Comparison of ENCODE assay signal across 10 mouse cellular contexts in genomic region chr14:30584497-30585251, GRCm38 (mm10). TPM values are rescaled to one million over a fixed set of nuclear protein-coding genes. Genes with fewer than 3 reads are reported as not detected.
A peak's percentile ranks its signal among the peaks of the same experiment; 100 is the strongest.
DNase-seq lines count a peak whose midpoint lies in the region; ATAC-seq lines count a peak whose summit lies in the region.
"Had no signal": no experiment of that assay in that cellular context is flagged by ENCODE, and none has a peak within 500 bp of the region (broad histone marks: within the 10 kb centered on the region; RNA-seq: fewer than 3 reads in every experiment).

No protein-coding gene starts in this region.

- ATAC-seq in heart, embryonic 11.5 days (replicated peaks; ENCODE audit: insufficient number of reproducible peaks, low FRiP score, low TSS enrichment): no peak; the same call in 1 of the 2 replicates
- no peak for ATAC-seq in lung, embryonic 16.5 days (ENCODE audit: low read depth)
- 0 out of 2 replicates have a peak, but pooled peaks have one; percentile 14 for ATAC-seq in monocyte, adult 5-6 weeks (replicated peaks; ENCODE audit: insufficient number of reproducible peaks, low FRiP score, low TSS enrichment, poor library complexity, severe bottlenecking)

- no peak for DNase-seq in heart, adult 18-20 months
- DNase-seq in lung, postnatal 4 days: no peak
- peak; percentile 47 for DNase-seq in embryo, embryonic 10 days (ENCODE audit: low spot score)
- no peak for DNase-seq in left cerebral cortex, postnatal 36 days (ENCODE audit: low spot score in 2 of 2)
- DNase-seq in adrenal gland, adult 18-20 months (ENCODE audit: low spot score in 2 of 2): no peak
- DNase-seq: cerebellum, postnatal 25 days; gastrocnemius, postnatal 14 days had no signal

- whole genome bisulfite sequencing in heart, embryonic 11.5 days (ENCODE audit: insufficient replicate concordance): 22% methylated on average over 19 of the region's 19 CpGs
- 24% methylated on average over 19 of the region's 19 CpGs for WGBS in lung, embryonic 16.5 days

- no peaks in the 10 kb centered on the region for H3K9me3 ChIP-seq in heart, embryonic 11.5 days (replicated peaks; ENCODE audit: control insufficient read depth, low read length)
- no peaks in the 10 kb centered on the region for H3K9me3 ChIP-seq in lung, embryonic 16.5 days (ENCODE audit: control insufficient read depth, low read length)

- H3K9ac ChIP-seq in heart, embryonic 11.5 days (ENCODE audit: low read depth, low read length): peak overlapping the region; percentile 43; the same call in 1 of the 2 replicates
- H3K9ac ChIP-seq in lung, embryonic 16.5 days (ENCODE audit: low read length): peak overlapping the region; percentile 21; the same call in 1 of the 2 replicates

- H3K4me3 ChIP-seq in heart, embryonic 11.5 days (ENCODE audit: low read depth, low read length): no peak overlapping the region
- no peak overlapping the region for H3K4me3 ChIP-seq in lung, embryonic 16.5 days (ENCODE audit: low read length)

- peak overlapping the region; percentile 50 for H3K4me2 ChIP-seq in heart, embryonic 11.5 days
- H3K4me2 ChIP-seq in lung, embryonic 16.5 days (ENCODE audit: low read depth, low read length): no peak overlapping the region

- peaks cover 19% of the 10 kb centered on the region for H3K4me1 ChIP-seq in heart, embryonic 11.5 days (ENCODE audit: control insufficient read depth, insufficient read depth, low read length)
- peaks cover 15% of the 10 kb centered on the region for H3K4me1 ChIP-seq in lung, embryonic 16.5 days (replicated peaks; ENCODE audit: control insufficient read depth, insufficient read depth, low read length)

- H3K27me3 ChIP-seq in heart, embryonic 11.5 days (ENCODE audit: control insufficient read depth, insufficient read depth, low read length): no peaks in the 10 kb centered on the region
- H3K27me3 ChIP-seq in lung, embryonic 16.5 days (ENCODE audit: control insufficient read depth, insufficient read depth, low read depth, low read length): no peaks in the 10 kb centered on the region

- intact Hi-C loops in left cerebral cortex, postnatal 36 days (cut with DNase I): no loop called here

- peak overlapping the region; percentile 63 for H3K27ac ChIP-seq in heart, embryonic 11.5 days (ENCODE audit: low read depth, low read length)
- H3K27ac ChIP-seq in lung, embryonic 16.5 days (ENCODE audit: low read length): no peak overlapping the region

- no peaks in the 10 kb centered on the region for H3K36me3 ChIP-seq in heart, embryonic 11.5 days (ENCODE audit: control insufficient read depth, insufficient read depth, low read length)
- H3K36me3 ChIP-seq in lung, embryonic 16.5 days (ENCODE audit: control insufficient read depth, insufficient read depth, low read length): no peaks in the 10 kb centered on the region

RNA-seq across cellular contexts. Expression of gene Tkt, which starts 36.5 kb away (rescaled TPM):
- polyA plus RNA-seq in heart, embryonic 11.5 days (2014; fragmentation: Nextera tagmentation; extraction: Ambion mirVana): 38.6 and 54.6 TPM in 2 replicates
- 100 to 1,000 TPM in 1 of 2 experiments, 10 to 100 TPM in 1; 32.6 to 146 TPM for total RNA-seq in heart, adult 18-20 months (2021)
- 244 and 251 TPM in 2 replicates for polyA plus RNA-seq in lung, embryonic 16.5 days (2015; fragmentation: Nextera tagmentation; extraction: Ambion mirVana)
- total RNA-seq in monocyte, adult 5-6 weeks (2017): 278 to 467 TPM (median 383 TPM) in 3 replicates
- 100 to 1,000 TPM; 160 to 179 TPM for total RNA-seq in left cerebral cortex, postnatal 36 days (2021)
- 1,000 to 10,000 TPM; 1,314 to 2,885 TPM for total RNA-seq in adrenal gland, adult 18-20 months (2021)

RNA-seq across cellular contexts. Expression of gene Prkcd, which starts 41.3 kb away (rescaled TPM):
- polyA plus RNA-seq in heart, embryonic 11.5 days (2014; fragmentation: Nextera tagmentation; extraction: Ambion mirVana): 25.5 and 28.1 TPM in 2 replicates
- 10 to 100 TPM; 11.2 to 13.0 TPM for total RNA-seq in heart, adult 18-20 months (2021)
- polyA plus RNA-seq in lung, embryonic 16.5 days (2015; fragmentation: Nextera tagmentation; extraction: Ambion mirVana): 53.4 and 55.4 TPM in 2 replicates
- 610 to 725 TPM (median 637 TPM) in 3 replicates for total RNA-seq in monocyte, adult 5-6 weeks (2017)
- 10 to 100 TPM in 1 of 2 experiments, 1 to 10 TPM in 1; 9.8 to 15.4 TPM for total RNA-seq in left cerebral cortex, postnatal 36 days (2021)
- 100 to 1,000 TPM; 123 to 353 TPM for total RNA-seq in adrenal gland, adult 18-20 months (2021)

Comparison
In these comparisons a context has a peak if more than half of its experiments do, and no peak if none do; other contexts are left out.
1. RNA of gene Prkcd, which starts 41.3 kb away (total RNA-seq): 610 to 725 TPM in monocyte, adult 5-6 weeks and 123 to 353 TPM in adrenal gland, adult 18-20 months; 9.8 to 15.4 TPM in left cerebral cortex, postnatal 36 days and 11.2 to 13.0 TPM in heart, adult 18-20 months; every median in the first group is over 4 times any median in the second.